ENCODE assay signal across 1 mouse cellular context in genomic region chr14:26016414-26016813, GRCm38 (mm10). TPM values are rescaled to one million over a fixed set of nuclear protein-coding genes. Genes with fewer than 3 reads are reported as not detected.
"Had no signal": no experiment of that assay in that cellular context is flagged by ENCODE, and none has a peak within 500 bp of the region (broad histone marks: within the 10 kb centered on the region; RNA-seq: fewer than 3 reads in every experiment).

No protein-coding gene starts in this region.

RNA-seq across cellular contexts. Expression of gene Tmem254c, which starts 50.7 kb away (rescaled TPM):
- polyA plus RNA-seq: testis, adult 2 months had no signal
